Mouse (Mus musculus): ENCODE results near the gene Esrrg. TPM values are rescaled to one million over a fixed set of nuclear protein-coding genes. Genes with fewer than 3 reads are reported as not detected.

The Esrrg gene
- total and polyA plus RNA-seq, 2 experiments from 2014 or later: 17.1 to 39.8 TPM

GRCm38 (mm10) chr1:187823351-187823750, 214.8 kb downstream of the Esrrg start:
- H3K27ac ChIP-seq (ENCODE audit: low read depth, low read length): no peak overlapping the region
- H3K36me3 ChIP-seq (ENCODE audit: insufficient read depth, low read length): no peaks in the 10 kb centered on the region
- no peaks in the 10 kb centered on the region for H3K4me1 ChIP-seq (ENCODE audit: insufficient read depth, low read length)
- no peaks in the 10 kb centered on the region for H3K27me3 ChIP-seq (ENCODE audit: insufficient read depth, low read length)
- DNase-seq (ENCODE audit: low spot score) (no peak), ATAC-seq (ENCODE audit: low FRiP score) (no peak)
- H3K4me2 ChIP-seq (ENCODE audit: low read depth, low read length, poor library complexity, severe bottlenecking): no peak overlapping the region
- no peak overlapping the region for H3K4me3 ChIP-seq (ENCODE audit: low read depth, low read length)
- TF ChIP-seq CTCF (IDR thresholded peaks at IDR 0.05): no peak
- 88% methylated on average over 5 of the region's 5 CpGs for WGBS
- no peak overlapping the region for H3K9ac ChIP-seq (replicated peaks; ENCODE audit: low read length, poor library complexity, severe bottlenecking)
- no peaks in the 10 kb centered on the region for H3K9me3 ChIP-seq (ENCODE audit: low read length)

- Histone ChIP-seq H3K4me3 (ENCODE audit: low read depth, low read length) (no peak overlapping the region), H3K9ac (replicated peaks; ENCODE audit: low read length, poor library complexity, severe bottlenecking) (no peak overlapping the region), H3K4me2 (ENCODE audit: low read depth, low read length, poor library complexity, severe bottlenecking) (no peak overlapping the region), H3K27me3 (ENCODE audit: insufficient read depth, low read length) (no peaks in the 10 kb centered on the region), H3K27ac (ENCODE audit: low read depth, low read length) (no peak overlapping the region), H3K9me3 (ENCODE audit: low read length) (no peaks in the 10 kb centered on the region), H3K36me3 (ENCODE audit: insufficient read depth, low read length) (no peaks in the 10 kb centered on the region), H3K4me1 (ENCODE audit: insufficient read depth, low read length) (no peaks in the 10 kb centered on the region)
- WGBS: 77% methylated on average over 9 of the region's 9 CpGs
- ATAC-seq (ENCODE audit: low FRiP score) (no peak), DNase-seq (ENCODE audit: low spot score) (no peak)
- TF ChIP-seq CTCF (IDR thresholded peaks at IDR 0.05): no peak
These were observed 217.0 kb downstream of the Esrrg start for GRCm38 (mm10) chr1:187825421-187826097.

- H3K4me2 ChIP-seq (ENCODE audit: low read depth, low read length, poor library complexity, severe bottlenecking): no peak overlapping the region
- ATAC-seq (ENCODE audit: low FRiP score) (no peak), DNase-seq (ENCODE audit: low spot score) (no peak)
These were observed 217.5 kb downstream of the Esrrg start for GRCm38 (mm10) chr1:187826140-187826539.

GRCm38 (mm10) chr1:187826869-187827268, 218.3 kb downstream of the Esrrg start:
- H3K36me3 ChIP-seq (ENCODE audit: insufficient read depth, low read length): no peaks in the 10 kb centered on the region
- no peak overlapping the region for H3K27ac ChIP-seq (ENCODE audit: low read depth, low read length)
- H3K9ac ChIP-seq (replicated peaks; ENCODE audit: low read length, poor library complexity, severe bottlenecking): no peak overlapping the region
- DNase-seq (ENCODE audit: low spot score): no peak
- no peak for TF ChIP-seq CTCF (IDR thresholded peaks at IDR 0.05)
- H3K4me3 ChIP-seq (ENCODE audit: low read depth, low read length): no peak overlapping the region
- no peak overlapping the region for H3K4me2 ChIP-seq (ENCODE audit: low read depth, low read length, poor library complexity, severe bottlenecking)
- H3K4me1 ChIP-seq (ENCODE audit: insufficient read depth, low read length): no peaks in the 10 kb centered on the region
- H3K9me3 ChIP-seq (ENCODE audit: low read length): no peaks in the 10 kb centered on the region
- no peaks in the 10 kb centered on the region for H3K27me3 ChIP-seq (ENCODE audit: insufficient read depth, low read length)
- 92% methylated on average over 5 of the region's 5 CpGs for WGBS
- no peak for ATAC-seq (ENCODE audit: low FRiP score)

More at GRCm38 (mm10) chr1:187826140-187826539, 217.5 kb downstream of the Esrrg start:
- TF ChIP-seq CTCF (IDR thresholded peaks at IDR 0.05): no peak
- H3K36me3 ChIP-seq (ENCODE audit: insufficient read depth, low read length): no peaks in the 10 kb centered on the region
- H3K27ac ChIP-seq (ENCODE audit: low read depth, low read length): no peak overlapping the region
- no peak overlapping the region for H3K4me3 ChIP-seq (ENCODE audit: low read depth, low read length)
- no peaks in the 10 kb centered on the region for H3K4me1 ChIP-seq (ENCODE audit: insufficient read depth, low read length)
- H3K27me3 ChIP-seq (ENCODE audit: insufficient read depth, low read length): no peaks in the 10 kb centered on the region
- no peak overlapping the region for H3K9ac ChIP-seq (replicated peaks; ENCODE audit: low read length, poor library complexity, severe bottlenecking)
- no peaks in the 10 kb centered on the region for H3K9me3 ChIP-seq (ENCODE audit: low read length)
- WGBS: 75% methylated on average over 1 of the region's 1 CpGs

GRCm38 (mm10) chr1:187830937-187831336, 222.3 kb downstream of the Esrrg start:
- Histone ChIP-seq H3K4me1 (ENCODE audit: insufficient read depth, low read length) (no peaks in the 10 kb centered on the region), H3K9me3 (ENCODE audit: low read length) (no peaks in the 10 kb centered on the region), H3K4me2 (ENCODE audit: low read depth, low read length, poor library complexity, severe bottlenecking) (no peak overlapping the region), H3K27me3 (ENCODE audit: insufficient read depth, low read length) (no peaks in the 10 kb centered on the region), H3K27ac (ENCODE audit: low read depth, low read length) (no peak overlapping the region), H3K9ac (replicated peaks; ENCODE audit: low read length, poor library complexity, severe bottlenecking) (no peak overlapping the region), H3K36me3 (ENCODE audit: insufficient read depth, low read length) (no peaks in the 10 kb centered on the region), H3K4me3 (ENCODE audit: low read depth, low read length) (no peak overlapping the region)
- TF ChIP-seq CTCF (IDR thresholded peaks at IDR 0.05): no peak
- DNase-seq (ENCODE audit: low spot score) (no peak), ATAC-seq (ENCODE audit: low FRiP score) (no peak)
- WGBS: 91% methylated on average over 7 of the region's 7 CpGs

- H3K9ac ChIP-seq (replicated peaks; ENCODE audit: low read length, poor library complexity, severe bottlenecking): no peak overlapping the region
- H3K4me3 ChIP-seq (ENCODE audit: low read depth, low read length): no peak overlapping the region
- no peak for ATAC-seq (ENCODE audit: low FRiP score)
- H3K4me1 ChIP-seq (ENCODE audit: insufficient read depth, low read length): no peaks in the 10 kb centered on the region
- 68% methylated on average over 3 of the region's 3 CpGs for WGBS
- no peaks in the 10 kb centered on the region for H3K27me3 ChIP-seq (ENCODE audit: insufficient read depth, low read length)
- no peak for TF ChIP-seq CTCF (IDR thresholded peaks at IDR 0.05)
- no peaks in the 10 kb centered on the region for H3K36me3 ChIP-seq (ENCODE audit: insufficient read depth, low read length)
- H3K27ac ChIP-seq (ENCODE audit: low read depth, low read length): no peak overlapping the region
- no peak overlapping the region for H3K4me2 ChIP-seq (ENCODE audit: low read depth, low read length, poor library complexity, severe bottlenecking)
- DNase-seq (ENCODE audit: low spot score): no peak
- H3K9me3 ChIP-seq (ENCODE audit: low read length): no peaks in the 10 kb centered on the region
These were observed 224.3 kb downstream of the Esrrg start for GRCm38 (mm10) chr1:187832851-187833250.

Measured in midbrain, postnatal 0 days (tissue).